Mouse (Mus musculus): Measurements from ENCODE around the gene Ffar2. TPM values are rescaled to one million over a fixed set of nuclear protein-coding genes. Genes with fewer than 3 reads are reported as not detected.

The Ffar2 gene
- total RNA-seq, 4 experiments from 2014 or later = not detected

- peak in 1 of 2 experiments; percentile 13 for DNase-seq (ENCODE audit: low spot score in 2 of 2)
Observed at GRCm38 (mm10) chr7:30776104-30776503, 47.5 kb downstream of the Ffar2 start.

GRCm38 (mm10) chr7:30769236-30769635, 54.3 kb downstream of the Ffar2 start:
- no peak for DNase-seq (ENCODE audit: low spot score in 2 of 2)

Other genes starting within 250 kb of the Ffar2 start
- gene Kmt2b, start 235.0 kb downstream of the Ffar2 start, total RNA-seq (2022) = 10 to 100 TPM; 43.7 to 52.9 (median 47.6) TPM
- gene Zbtb32, start 224.9 kb downstream of the Ffar2 start, total RNA-seq (2022) = not detected
- gene Upk1a, start 210.9 kb downstream of the Ffar2 start, total RNA-seq (2022) = under 1 TPM in 3 of 4 experiments, not detected in 1; 0.23 to 0.51 (median 0.35) TPM
- 100 to 1,000 TPM; 641 to 753 (median 694) TPM for gene Cox6b1, start 197.6 kb downstream of the Ffar2 start, total RNA-seq (2022)
- not detected for gene Etv2, start 187.9 kb downstream of the Ffar2 start, total RNA-seq (2022)
- gene Rbm42, start 173.5 kb downstream of the Ffar2 start, total RNA-seq (2022) = 10 to 100 TPM; 57.5 to 68.0 (median 63.6) TPM
- 1 to 10 TPM; 5.6 to 9.1 (median 7.3) TPM for gene Haus5, start 158.8 kb downstream of the Ffar2 start, total RNA-seq (2022)
- not detected for gene Pmis2, start 152.2 kb downstream of the Ffar2 start, total RNA-seq (2022)
- not detected for gene 2200002J24Rik, start 124.8 kb downstream of the Ffar2 start, total RNA-seq (2022)
- gene Atp4a, start 111.6 kb downstream of the Ffar2 start, total RNA-seq (2022) = 1 to 10 TPM in 3 of 4 experiments, under 1 TPM in 1; 0.57 to 2.0 (median 1.6) TPM
- 100 to 1,000 TPM; 113 to 127 (median 115) TPM for gene Tmem147, start 94.2 kb downstream of the Ffar2 start, total RNA-seq (2022)
- gene Gapdhs, start 80.1 kb downstream of the Ffar2 start, total RNA-seq (2022) = not detected
- gene Sbsn, start 72.3 kb downstream of the Ffar2 start, total RNA-seq (2022) = 10 to 100 TPM; 12.0 to 17.3 (median 13.7) TPM
- gene Dmkn, start 60.0 kb downstream of the Ffar2 start, total RNA-seq (2022) = 1 to 10 TPM; 4.1 to 5.2 (median 4.7) TPM
- gene Krtdap, start 35.9 kb downstream of the Ffar2 start, total RNA-seq (2022) = not detected
- not detected for gene Ffar3, start 32.4 kb upstream of the Ffar2 start, total RNA-seq (2022)
- not detected for gene Ffar1, start 37.8 kb upstream of the Ffar2 start, total RNA-seq (2022)
- gene Cd22, start 56.6 kb upstream of the Ffar2 start, total RNA-seq (2022) = 1 to 10 TPM in 1 of 4 experiments, under 1 TPM in 2, not detected in 1; 0.24 to 1.8 (median 0.37) TPM
- 100 to 1,000 TPM; 200 to 254 (median 210) TPM for gene Mag, start 91.1 kb upstream of the Ffar2 start, total RNA-seq (2022)
- gene Hamp2, start 100.9 kb upstream of the Ffar2 start, total RNA-seq (2022) = not detected
- 1 to 10 TPM in 1 of 4 experiments, not detected in 3; 1.1 TPM for gene Hamp, start 120.3 kb upstream of the Ffar2 start, total RNA-seq (2022)
- gene Usf2, start 133.0 kb upstream of the Ffar2 start, total RNA-seq (2022) = 100 to 1,000 TPM; 114 to 125 (median 120) TPM
- gene Lsr, start 149.7 kb upstream of the Ffar2 start, total RNA-seq (2022) = 1 to 10 TPM; 5.2 to 6.6 (median 6.1) TPM
- under 1 TPM in 2 of 4 experiments, not detected in 2; 0.18 to 0.30 TPM for gene Fam187b, start 150.0 kb upstream of the Ffar2 start, total RNA-seq (2022)
- gene Fxyd5, start 218.7 kb upstream of the Ffar2 start, total RNA-seq (2022) = 10 to 100 TPM; 25.8 to 33.5 (median 30.0) TPM
- 100 to 1,000 TPM; 162 to 173 (median 169) TPM for gene Fxyd7, start 227.7 kb upstream of the Ffar2 start, total RNA-seq (2022)
- gene Fxyd1, start 233.4 kb upstream of the Ffar2 start, total RNA-seq (2022) = 100 to 1,000 TPM in 2 of 4 experiments, 10 to 100 TPM in 2; 57.6 to 144 (median 110) TPM
- gene Lgi4, start 235.6 kb upstream of the Ffar2 start, total RNA-seq (2022) = 10 to 100 TPM; 35.0 to 50.6 (median 40.8) TPM